Mouse (Mus musculus) lung, postnatal 0 days (tissue): ENCODE results near the gene Hspg2.

ENCODE experiments used
- CTCF ChIP-seq: IDR thresholded peaks from 2 replicates; pipeline ENCODE4 v1.5.1; 2016; ENCODE audit warnings: antibody characterized with exemption, mild to moderate bottlenecking
- EP300 ChIP-seq: IDR thresholded peaks from 2 replicates; pipeline ENCODE4 v1.6.1; 2016; ENCODE audit warnings: antibody characterized with exemption, mild to moderate bottlenecking, control low read depth

DNA sequence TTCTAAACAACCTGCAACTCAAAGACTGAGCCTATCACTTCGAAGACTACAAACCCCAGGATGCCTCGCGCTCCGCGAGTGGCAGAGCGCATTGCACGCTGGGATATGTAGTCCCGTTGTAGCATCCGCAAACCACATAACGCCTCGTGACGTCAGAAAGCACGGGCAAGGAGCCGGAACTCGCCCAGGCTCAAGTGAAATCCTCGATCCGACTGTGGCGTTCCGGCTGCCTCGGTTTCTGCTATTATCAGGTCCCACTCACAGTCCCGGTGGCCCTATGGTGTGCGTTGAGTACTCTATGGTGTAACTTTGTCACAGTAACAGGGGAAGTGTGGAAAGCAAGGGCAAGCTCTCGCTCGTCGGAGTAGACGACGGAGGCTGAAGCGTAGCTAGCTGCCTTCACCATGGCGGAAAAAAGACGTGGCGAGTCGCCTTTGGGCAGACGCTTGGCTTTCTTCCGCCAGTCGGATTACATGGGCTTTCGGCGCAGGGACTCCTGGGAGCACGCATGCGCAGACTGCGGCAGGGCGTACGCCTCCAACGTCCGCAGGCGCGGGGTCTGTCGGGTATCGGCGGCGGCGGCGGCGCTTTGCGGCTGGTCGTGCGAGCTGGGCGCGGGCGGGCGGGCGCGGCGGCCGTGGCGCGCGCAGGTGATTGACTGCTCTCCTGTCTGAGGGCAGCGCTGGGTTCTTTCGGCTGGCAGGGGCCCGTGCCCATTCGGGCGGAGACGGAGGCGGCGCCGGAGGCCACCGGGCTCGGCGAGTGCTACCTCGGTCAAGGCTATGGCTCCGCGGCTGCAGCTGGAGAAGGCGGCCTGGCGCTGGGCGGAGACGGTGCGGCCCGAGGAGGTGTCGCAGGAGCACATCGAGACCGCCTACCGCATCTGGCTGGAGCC lies 125.3 kb downstream of the Hspg2 start, which contains the start of gene Usp48:
- no peak for TF ChIP-seq CTCF
- peak; percentile 53; the same call in 1 of the 2 replicates for TF ChIP-seq EP300
